Comparison of ENCODE assay signal across 9 mouse cellular contexts in genomic region chr2:32419359-32419758, GRCm38 (mm10). TPM values are rescaled to one million over a fixed set of nuclear protein-coding genes. Genes with fewer than 3 reads are reported as not detected.
DNase-seq lines count a peak whose midpoint lies in the region; ATAC-seq and TF ChIP-seq lines count a peak whose summit lies in the region.
"Had no signal": no experiment of that assay in that cellular context is flagged by ENCODE, and none has a peak within 500 bp of the region (broad histone marks: within the 10 kb centered on the region; RNA-seq: fewer than 3 reads in every experiment).

No protein-coding gene starts in this region.

- no peaks in the 10 kb centered on the region for H3K27me3 ChIP-seq in midbrain, embryonic 11.5 days (ENCODE audit: control insufficient read depth, insufficient read depth, low read length)
- H3K27me3 ChIP-seq in midbrain, embryonic 15.5 days (replicated peaks): no peaks in the 10 kb centered on the region
- no peaks in the 10 kb centered on the region for H3K27me3 ChIP-seq in small intestine, adult 2 months (ENCODE audit: control insufficient read depth, insufficient read depth, low read length)

- peaks cover 33% of the 10 kb centered on the region for H3K36me3 ChIP-seq in midbrain, embryonic 11.5 days (ENCODE audit: control insufficient read depth, insufficient read depth, low read length)
- peaks cover 60% of the 10 kb centered on the region for H3K36me3 ChIP-seq in midbrain, embryonic 15.5 days (replicated peaks)
- H3K36me3 ChIP-seq in small intestine, adult 2 months (ENCODE audit: control insufficient read depth, insufficient read depth, low read length): peaks cover 65% of the 10 kb centered on the region

- TF ChIP-seq POLR2A in small intestine, adult 2 months (IDR thresholded peaks at IDR 0.05; ENCODE audit: low read depth, low read length): no peak

- no peak overlapping the region for H3K4me3 ChIP-seq in midbrain, embryonic 11.5 days (ENCODE audit: low read depth, low read length)
- H3K4me3 ChIP-seq in midbrain, embryonic 15.5 days: no peak overlapping the region
- H3K4me3 ChIP-seq in small intestine, adult 2 months (ENCODE audit: low read depth, low read length): no peak overlapping the region

- H3K4me1 ChIP-seq in midbrain, embryonic 11.5 days (ENCODE audit: control insufficient read depth, insufficient read depth, low read length): peaks cover 10% of the 10 kb centered on the region
- peaks cover 17% of the 10 kb centered on the region for H3K4me1 ChIP-seq in midbrain, embryonic 15.5 days
- H3K4me1 ChIP-seq in small intestine, adult 2 months (ENCODE audit: control insufficient read depth, insufficient read depth, insufficient read length, low read length): peaks cover 18% of the 10 kb centered on the region

- no peaks in the 10 kb centered on the region for H3K9me3 ChIP-seq in midbrain, embryonic 11.5 days (ENCODE audit: control insufficient read depth, low read length)
- H3K9me3 ChIP-seq in midbrain, embryonic 15.5 days: no peaks in the 10 kb centered on the region

- no peak for TF ChIP-seq CTCF in small intestine, adult 2 months (IDR thresholded peaks at IDR 0.05; ENCODE audit: extremely low read depth, insufficient read length, insufficient replicate concordance, low read depth, low read length)

- no peak for ATAC-seq in midbrain, embryonic 11.5 days (ENCODE audit: low FRiP score)
- no peak for ATAC-seq in midbrain, embryonic 15.5 days (replicated peaks)
- ATAC-seq in megakaryocyte, adult 5-6 weeks (ENCODE audit: poor library complexity, severe bottlenecking): no peak

- H3K9ac ChIP-seq in midbrain, embryonic 11.5 days (ENCODE audit: low read length): no peak overlapping the region
- no peak overlapping the region for H3K9ac ChIP-seq in midbrain, embryonic 15.5 days

- WGBS in midbrain, embryonic 11.5 days: 86% methylated on average over 3 of the region's 3 CpGs
- WGBS in midbrain, embryonic 15.5 days: 95% methylated on average over 3 of the region's 3 CpGs
- WGBS in small intestine, adult 2 months: 53% methylated on average over 3 of the region's 3 CpGs

- no peak overlapping the region for H3K4me2 ChIP-seq in midbrain, embryonic 11.5 days
- H3K4me2 ChIP-seq in midbrain, embryonic 15.5 days: no peak overlapping the region

- peak; percentile 33 for DNase-seq in midbrain, embryonic 11.5 days (ENCODE audit: low spot score, missing footprints)
- DNase-seq in gastrocnemius, adult 8-10 months (ENCODE audit: low spot score in 2 of 2): peak; percentile 88 to 91
- peak; percentile 82 for DNase-seq in kidney, postnatal 10 days
- DNase-seq in layer of hippocampus, adult 9-10 months (ENCODE audit: low spot score): no peak
- no peak for DNase-seq in urinary bladder, adult 2 months (ENCODE audit: low spot score)

- no peak overlapping the region for H3K27ac ChIP-seq in midbrain, embryonic 11.5 days (ENCODE audit: low read depth, low read length)
- H3K27ac ChIP-seq in midbrain, embryonic 15.5 days: no peak overlapping the region
- H3K27ac ChIP-seq in small intestine, adult 2 months (ENCODE audit: insufficient read depth, low read depth, low read length): peak overlapping the region; percentile 33

RNA-seq across cellular contexts. Expression of gene Ptges2, which starts 23.7 kb away (rescaled TPM):
- polyA plus RNA-seq in midbrain, embryonic 11.5 days (2014; fragmentation: Nextera tagmentation; extraction: Ambion mirVana): 24.7 and 25.4 TPM in 2 replicates
- 51.3 and 54.2 TPM in 2 replicates for polyA plus RNA-seq in midbrain, embryonic 15.5 days (2015; fragmentation: Nextera tagmentation; extraction: Ambion mirVana)
- total RNA-seq in gastrocnemius, adult 8-10 months (2022): 10 to 100 TPM; 33.8 to 40.1 (median 36.1) TPM
- polyA plus RNA-seq in small intestine, adult 2 months (2012; rRNA removed): 22.3 and 32.6 TPM in 2 replicates
- 5.0 and 6.7 TPM in 2 replicates for total RNA-seq in megakaryocyte, adult 5-6 weeks (2015)
- 7.2 and 8.8 TPM in 2 replicates for total RNA-seq in megakaryocyte, adult 5-6 weeks (2017)
- 26.0 and 32.5 TPM in 2 replicates for polyA plus RNA-seq in urinary bladder, adult 2 months (2012; rRNA removed)

RNA-seq across cellular contexts. Expression of gene Naif1, which starts 30.9 kb away (rescaled TPM):
- 6.3 and 6.4 TPM in 2 replicates for polyA plus RNA-seq in midbrain, embryonic 11.5 days (2014; fragmentation: Nextera tagmentation; extraction: Ambion mirVana)
- 5.7 and 5.9 TPM in 2 replicates for polyA plus RNA-seq in midbrain, embryonic 15.5 days (2015; fragmentation: Nextera tagmentation; extraction: Ambion mirVana)
- total RNA-seq in gastrocnemius, adult 8-10 months (2022): 1 to 10 TPM; 2.1 to 2.7 (median 2.3) TPM
- 2.4 and 4.4 TPM in 2 replicates for polyA plus RNA-seq in small intestine, adult 2 months (2012; rRNA removed)
- 2.9 and 3.5 TPM in 2 replicates for total RNA-seq in megakaryocyte, adult 5-6 weeks (2015)
- total RNA-seq in megakaryocyte, adult 5-6 weeks (2017): 3.2 and 3.9 TPM in 2 replicates
- polyA plus RNA-seq in urinary bladder, adult 2 months (2012; rRNA removed): 4.5 and 4.7 TPM in 2 replicates

RNA-seq across cellular contexts. Expression of gene Lcn2, which starts 31.3 kb away (rescaled TPM):
- polyA plus RNA-seq in midbrain, embryonic 11.5 days (2014; fragmentation: Nextera tagmentation; extraction: Ambion mirVana): 0.30 TPM in 1 of 2 replicates, not detected in the other
- 0.44 and 0.83 TPM in 2 replicates for polyA plus RNA-seq in midbrain, embryonic 15.5 days (2015; fragmentation: Nextera tagmentation; extraction: Ambion mirVana)
- total RNA-seq in gastrocnemius, adult 8-10 months (2022): 1 to 10 TPM in 1 of 4 experiments, under 1 TPM in 1, not detected in 2; 0.65 to 1.9 TPM
- polyA plus RNA-seq in small intestine, adult 2 months (2012; rRNA removed): 5.5 and 5.8 TPM in 2 replicates
- total RNA-seq in megakaryocyte, adult 5-6 weeks (2015): 3,591 and 4,679 TPM in 2 replicates
- total RNA-seq in megakaryocyte, adult 5-6 weeks (2017): 682 and 1,100 TPM in 2 replicates
- polyA plus RNA-seq in urinary bladder, adult 2 months (2012; rRNA removed): 3.0 and 3.2 TPM in 2 replicates
- total RNA-seq: ES-E14 had no signal

RNA-seq across cellular contexts. Expression of gene Slc25a25, which starts 31.9 kb away (rescaled TPM):
- polyA plus RNA-seq in midbrain, embryonic 11.5 days (2014; fragmentation: Nextera tagmentation; extraction: Ambion mirVana): 20.0 and 20.4 TPM in 2 replicates
- 55.3 and 60.1 TPM in 2 replicates for polyA plus RNA-seq in midbrain, embryonic 15.5 days (2015; fragmentation: Nextera tagmentation; extraction: Ambion mirVana)
- 100 to 1,000 TPM in 1 of 4 experiments, 10 to 100 TPM in 3; 48.5 to 113 (median 60.4) TPM for total RNA-seq in gastrocnemius, adult 8-10 months (2022)
- polyA plus RNA-seq in small intestine, adult 2 months (2012; rRNA removed): 12.5 and 27.0 TPM in 2 replicates
- total RNA-seq in megakaryocyte, adult 5-6 weeks (2015): 4.6 and 6.9 TPM in 2 replicates
- total RNA-seq in megakaryocyte, adult 5-6 weeks (2017): 8.4 and 10.7 TPM in 2 replicates
- 14.7 and 18.8 TPM in 2 replicates for polyA plus RNA-seq in urinary bladder, adult 2 months (2012; rRNA removed)

RNA-seq across cellular contexts. Expression of gene 1110008P14Rik, which starts 37.6 kb away (rescaled TPM):
- 46.4 and 49.4 TPM in 2 replicates for polyA plus RNA-seq in midbrain, embryonic 11.5 days (2014; fragmentation: Nextera tagmentation; extraction: Ambion mirVana)
- 116 and 117 TPM in 2 replicates for polyA plus RNA-seq in midbrain, embryonic 15.5 days (2015; fragmentation: Nextera tagmentation; extraction: Ambion mirVana)
- total RNA-seq in gastrocnemius, adult 8-10 months (2022): 10 to 100 TPM; 40.1 to 46.1 (median 42.3) TPM
- 117 and 134 TPM in 2 replicates for polyA plus RNA-seq in small intestine, adult 2 months (2012; rRNA removed)
- 30.4 and 38.4 TPM in 2 replicates for total RNA-seq in megakaryocyte, adult 5-6 weeks (2015)
- 29.1 and 32.3 TPM in 2 replicates for total RNA-seq in megakaryocyte, adult 5-6 weeks (2017)
- polyA plus RNA-seq in urinary bladder, adult 2 months (2012; rRNA removed): 101 and 129 TPM in 2 replicates

Comparison
In these comparisons a context has a peak if more than half of its experiments do, and no peak if none do; other contexts are left out.
1. DNase-seq: peak in midbrain, embryonic 11.5 days (single experiment), gastrocnemius, adult 8-10 months (2 of 2) and kidney, postnatal 10 days (single experiment); none in layer of hippocampus, adult 9-10 months (single experiment) and urinary bladder, adult 2 months (single experiment).